Mouse (Mus musculus): ENCODE results near the gene Zfand3. TPM values are rescaled to one million over a fixed set of nuclear protein-coding genes. Genes with fewer than 3 reads are reported as not detected.

Zfand3 gene
- polyA plus RNA-seq, 1 experiment = 131 TPM

GRCm38 (mm10) chr17:30103005-30103404 is 98.5 kb downstream of the Zfand3 start:
- no peak for DNase-seq (ENCODE audit: low spot score)

DNA sequence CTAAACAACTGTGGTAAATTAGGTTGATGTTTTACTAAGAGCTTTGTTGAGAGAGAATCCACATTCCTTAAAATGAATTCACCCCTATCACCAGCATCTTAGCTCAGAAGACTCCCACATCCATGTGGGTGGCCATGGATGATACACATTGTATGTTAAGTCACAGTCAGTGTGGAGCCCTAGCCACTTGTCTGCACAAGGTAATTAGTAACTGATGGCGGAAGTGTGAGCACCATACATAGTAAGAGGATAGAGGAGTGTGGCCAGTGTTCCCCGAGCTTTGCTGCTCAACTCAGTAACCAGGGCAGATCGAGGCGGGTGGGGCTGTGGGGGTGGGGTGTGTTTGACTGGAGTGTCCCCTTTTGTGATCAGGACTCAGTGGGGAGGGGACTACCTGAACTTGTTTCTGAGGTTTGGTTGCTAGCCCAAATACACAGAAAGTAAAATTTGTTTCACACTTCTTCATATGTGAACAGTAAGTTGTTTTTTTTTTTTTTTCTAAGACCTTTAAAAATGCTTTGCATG is 99.2 kb downstream of the Zfand3 start:
- DNase-seq (ENCODE audit: low spot score) = no peak

- DNase-seq (ENCODE audit: low spot score) = no peak
These were observed 100.8 kb downstream of the Zfand3 start for GRCm38 (mm10) chr17:30105369-30105768.

GRCm38 (mm10) chr17:30110678-30111077 is 106.1 kb downstream of the Zfand3 start:
- no peak for DNase-seq (ENCODE audit: low spot score)

GRCm38 (mm10) chr17:30111556-30111955 is 107.0 kb downstream of the Zfand3 start:
- DNase-seq (ENCODE audit: low spot score) = no peak

DNA sequence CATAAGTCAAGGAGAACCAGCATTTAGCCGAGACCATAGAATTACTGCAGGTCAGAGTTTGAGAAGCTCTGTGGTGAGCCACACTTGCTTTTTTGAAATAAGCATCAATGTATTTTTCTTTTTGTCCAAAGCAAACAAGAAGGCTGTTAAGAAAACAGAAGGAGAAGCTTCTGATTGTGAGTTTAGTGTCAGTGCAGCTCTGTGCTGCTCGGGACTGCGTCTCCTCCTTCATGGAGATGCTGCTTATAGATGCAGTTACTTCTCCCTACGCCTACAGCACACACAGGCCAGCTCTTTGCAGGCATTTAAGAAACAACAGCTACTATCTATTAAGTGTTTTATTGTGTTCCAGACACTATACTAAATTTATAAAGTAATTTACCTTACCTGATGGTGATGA is 107.5 kb downstream of the Zfand3 start:
- DNase-seq (ENCODE audit: low spot score) = no peak

GRCm38 (mm10) chr17:30112555-30113305 is 108.2 kb downstream of the Zfand3 start:
- no peak for DNase-seq (ENCODE audit: low spot score)

- no peak for DNase-seq (ENCODE audit: low spot score)
These were observed 110.2 kb downstream of the Zfand3 start for GRCm38 (mm10) chr17:30114761-30115160.

DNA sequence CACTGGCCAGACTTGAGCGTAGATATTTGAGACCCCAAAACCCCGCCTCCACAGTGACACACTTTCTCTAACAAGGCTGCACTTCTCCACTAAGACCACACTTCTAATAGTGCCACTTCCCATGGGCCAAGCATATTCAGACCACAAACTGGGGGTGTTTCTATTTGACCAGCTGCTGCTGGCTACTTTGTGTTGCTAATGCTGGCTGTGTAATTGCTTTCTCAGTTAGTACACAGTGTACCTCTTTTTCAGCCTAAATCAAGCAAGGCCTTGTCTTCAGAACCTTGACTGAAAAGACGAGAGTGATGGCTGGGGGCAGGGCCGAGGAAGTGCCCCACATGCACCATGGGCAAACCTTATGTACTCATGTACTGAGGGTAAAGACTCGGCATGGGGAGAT is 111.7 kb downstream of the Zfand3 start:
- DNase-seq (ENCODE audit: low spot score) = no peak

GRCm38 (mm10) chr17:30118036-30118435 is 113.5 kb downstream of the Zfand3 start:
- no peak for DNase-seq (ENCODE audit: low spot score)

DNA sequence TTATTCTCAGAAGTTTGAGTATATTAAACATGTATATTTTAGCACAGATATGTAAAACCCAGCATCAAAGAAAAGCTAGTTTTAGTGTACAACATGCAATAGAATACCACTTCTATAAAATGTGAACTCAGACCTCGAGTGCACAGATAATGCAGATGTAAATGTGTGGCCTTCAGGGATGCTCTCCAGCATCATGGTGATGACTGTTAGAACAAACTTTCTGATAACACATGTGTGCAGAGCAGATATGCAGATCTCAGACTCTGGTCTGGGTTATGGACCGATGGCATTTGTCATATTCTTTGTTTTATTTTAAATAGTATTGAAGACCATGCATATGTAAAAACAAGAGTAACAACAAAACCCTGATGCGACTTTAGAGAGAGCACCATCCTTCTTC is 117.7 kb downstream of the Zfand3 start:
- no peak for DNase-seq (ENCODE audit: low spot score)

- no peak for DNase-seq (ENCODE audit: low spot score)
These were observed 123.9 kb downstream of the Zfand3 start for GRCm38 (mm10) chr17:30128456-30128855.

GRCm38 (mm10) chr17:30129220-30129619 is 124.7 kb downstream of the Zfand3 start:
- DNase-seq (ENCODE audit: low spot score) = no peak

DNA sequence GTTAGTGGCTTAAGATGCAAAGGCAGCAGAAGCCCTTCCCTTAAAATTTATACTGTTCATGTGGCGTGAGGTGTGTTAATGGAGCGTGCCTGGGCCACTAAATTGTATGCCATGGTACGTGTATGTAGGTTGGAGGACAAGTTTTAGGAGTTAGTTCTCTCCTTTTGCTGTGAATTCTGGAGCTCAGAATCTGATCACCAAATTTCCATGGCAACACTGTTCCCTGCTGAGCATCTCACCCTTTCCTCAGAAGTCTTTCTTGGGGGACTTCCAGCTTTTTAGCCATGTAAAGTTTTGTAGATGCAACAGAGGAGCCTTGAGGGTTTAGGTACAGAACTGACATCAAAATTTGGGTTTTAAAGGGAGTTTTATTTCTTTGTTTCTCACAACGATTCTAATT is 125.8 kb downstream of the Zfand3 start:
- no peak for DNase-seq (ENCODE audit: low spot score)

DNA sequence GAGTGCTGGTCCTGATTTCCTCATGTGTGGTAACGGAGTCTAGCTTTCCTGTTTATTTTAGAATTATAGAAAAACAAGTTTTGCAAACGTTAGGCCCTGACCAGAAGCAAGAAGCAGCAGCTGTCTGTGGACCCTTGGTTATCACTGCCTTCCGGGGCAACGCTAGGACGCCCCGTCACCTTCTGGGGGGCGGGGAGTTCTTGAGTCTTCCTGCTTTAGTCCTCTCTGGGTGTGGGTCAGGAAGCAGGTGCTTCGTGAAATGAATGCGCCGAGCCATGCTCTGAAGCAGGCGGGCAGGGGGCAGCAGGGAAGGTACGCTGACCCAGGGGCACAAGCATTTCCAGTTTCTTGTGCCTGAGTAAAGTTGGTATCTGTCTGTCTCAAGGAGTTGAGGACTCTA is 129.1 kb downstream of the Zfand3 start:
- no peak for DNase-seq (ENCODE audit: low spot score)

DNA sequence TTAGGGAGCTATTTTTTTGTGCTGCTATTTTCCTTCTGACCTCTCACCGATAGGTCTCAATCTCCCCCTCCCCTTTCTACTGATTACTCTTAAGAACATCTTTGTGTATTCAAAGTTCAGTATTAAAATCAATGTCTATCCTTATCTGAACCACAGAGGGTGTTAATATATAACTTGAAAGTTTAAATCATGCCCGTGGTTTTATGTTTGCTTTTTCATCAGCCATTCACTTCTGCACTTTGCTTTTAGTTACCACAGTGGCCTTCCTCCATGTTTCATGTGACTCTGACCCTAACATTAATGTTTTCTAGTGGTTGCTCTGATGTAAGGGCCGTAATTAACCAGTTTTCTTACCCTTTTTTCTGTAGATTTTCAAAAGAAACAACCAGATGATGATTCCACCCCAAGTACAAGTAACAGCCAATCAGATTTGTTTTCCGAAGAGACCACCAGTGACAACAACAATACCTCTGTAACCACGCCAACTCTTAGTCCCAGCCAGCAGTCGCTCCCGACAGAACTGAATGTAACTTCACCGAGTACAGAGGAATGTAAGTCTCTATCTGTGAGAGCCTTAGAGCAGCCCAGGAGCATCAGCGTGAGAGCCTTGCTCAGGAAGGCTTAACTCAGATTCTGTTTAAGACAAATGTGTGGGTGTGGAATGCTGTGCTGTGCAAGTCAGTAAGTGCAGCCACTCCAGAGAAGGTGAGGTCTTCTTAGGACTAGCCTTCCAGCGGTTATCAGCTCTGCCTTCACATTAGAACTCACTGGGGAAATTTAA is 130.6 kb downstream of the Zfand3 start:
- DNase-seq (ENCODE audit: low spot score) = no peak

DNA sequence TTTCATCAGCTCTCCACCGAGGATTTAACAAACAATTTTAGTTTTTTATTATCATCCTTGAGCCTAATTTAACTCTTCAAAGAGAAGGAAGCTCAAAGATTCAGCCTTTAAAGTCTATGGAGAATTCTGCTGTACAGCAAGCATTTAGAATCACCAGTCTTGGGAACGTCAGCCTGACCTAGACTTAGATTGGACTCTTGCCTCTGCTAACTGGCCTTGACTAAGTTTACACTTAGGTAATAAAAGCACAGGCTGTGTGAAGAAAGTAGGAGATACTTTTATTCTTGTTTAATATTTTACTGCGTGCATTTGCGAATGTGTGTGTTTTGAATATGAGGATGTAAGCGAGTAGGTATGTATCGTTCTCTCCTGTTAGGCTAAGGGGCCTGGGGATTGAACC is 131.4 kb downstream of the Zfand3 start:
- DNase-seq (ENCODE audit: low spot score) = no peak

DNA sequence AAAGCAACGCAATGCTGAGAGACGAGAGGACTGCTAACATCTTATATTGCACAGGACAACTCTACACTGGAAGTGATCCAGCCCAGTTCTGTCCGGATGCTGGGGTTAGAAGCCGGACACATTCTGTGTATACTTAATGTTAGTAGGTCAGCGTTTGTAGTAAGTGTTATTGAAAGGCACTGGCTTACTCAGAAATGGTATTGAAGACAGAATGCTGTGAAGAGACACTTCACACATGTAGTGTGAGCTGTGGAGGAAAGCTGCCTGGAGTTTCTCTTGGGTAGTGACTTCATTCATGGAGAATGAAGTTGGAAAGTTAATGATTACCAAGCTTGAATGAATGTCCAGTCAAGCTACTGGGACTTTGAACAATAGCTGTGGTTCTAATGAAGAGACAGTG is 132.2 kb downstream of the Zfand3 start:
- no peak for DNase-seq (ENCODE audit: low spot score)

GRCm38 (mm10) chr17:30137115-30137514 is 132.6 kb downstream of the Zfand3 start:
- DNase-seq (ENCODE audit: low spot score) = no peak

GRCm38 (mm10) chr17:30144114-30144513 is 139.6 kb downstream of the Zfand3 start:
- DNase-seq (ENCODE audit: low spot score) = no peak

DNA sequence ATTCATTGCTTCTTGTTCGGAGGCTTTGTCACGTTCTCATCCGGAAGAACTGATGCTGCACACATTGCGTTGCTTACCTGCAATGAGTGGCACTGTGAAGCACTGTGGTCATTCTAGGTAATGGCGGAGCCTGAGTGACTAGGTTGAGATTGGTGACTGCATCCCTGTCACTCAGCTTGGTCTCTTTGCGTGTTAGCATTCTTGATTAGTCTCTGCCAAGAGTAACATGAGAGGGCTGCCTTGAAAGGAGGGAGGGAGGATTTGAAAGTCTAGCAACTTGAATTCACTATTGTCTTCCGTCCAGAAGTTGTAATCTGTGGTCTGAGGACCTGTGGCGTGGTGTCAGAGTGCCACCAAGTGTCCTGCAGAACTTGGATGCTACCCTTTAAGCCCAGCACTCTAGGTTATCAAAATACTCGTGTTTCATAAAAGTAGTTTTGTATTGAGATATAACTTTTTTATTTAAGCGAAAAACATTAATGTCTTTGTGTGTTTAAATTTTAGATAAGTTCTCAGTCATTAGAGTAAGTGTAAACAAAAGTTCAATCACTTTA is 141.1 kb downstream of the Zfand3 start:
- no peak for DNase-seq (ENCODE audit: low spot score)

DNA sequence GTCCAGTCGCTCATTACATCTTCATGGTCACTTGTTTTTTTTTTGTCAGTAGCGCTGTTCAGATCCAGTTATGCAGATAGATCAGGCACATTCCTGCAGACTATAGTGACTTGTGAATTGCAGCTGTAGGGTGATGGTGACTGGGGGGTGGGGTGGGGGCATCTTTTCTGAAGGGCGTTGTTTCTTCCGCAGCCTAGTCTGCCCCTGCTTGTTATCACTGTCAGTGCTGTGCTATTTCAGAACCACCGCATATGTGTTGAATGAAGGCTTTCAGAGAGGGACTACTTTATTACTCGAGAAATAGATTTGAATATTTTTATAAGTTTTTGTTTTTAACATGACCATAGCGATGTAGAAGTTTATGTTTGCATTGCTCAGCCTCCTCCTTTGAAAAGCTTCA is 142.0 kb downstream of the Zfand3 start:
- no peak for DNase-seq (ENCODE audit: low spot score)

GRCm38 (mm10) chr17:30147897-30148296 is 143.4 kb downstream of the Zfand3 start:
- no peak for DNase-seq (ENCODE audit: low spot score)

Measured in urinary bladder, adult 2 months (tissue).